Mouse (Mus musculus) kidney, adult 11 months (tissue): ENCODE results near the gene Pkp3.

Experiments
- DNase-seq: peaks from one replicate; pipeline ENCODE4 v3.0.0; 2022

The Pkp3 gene

DNA sequence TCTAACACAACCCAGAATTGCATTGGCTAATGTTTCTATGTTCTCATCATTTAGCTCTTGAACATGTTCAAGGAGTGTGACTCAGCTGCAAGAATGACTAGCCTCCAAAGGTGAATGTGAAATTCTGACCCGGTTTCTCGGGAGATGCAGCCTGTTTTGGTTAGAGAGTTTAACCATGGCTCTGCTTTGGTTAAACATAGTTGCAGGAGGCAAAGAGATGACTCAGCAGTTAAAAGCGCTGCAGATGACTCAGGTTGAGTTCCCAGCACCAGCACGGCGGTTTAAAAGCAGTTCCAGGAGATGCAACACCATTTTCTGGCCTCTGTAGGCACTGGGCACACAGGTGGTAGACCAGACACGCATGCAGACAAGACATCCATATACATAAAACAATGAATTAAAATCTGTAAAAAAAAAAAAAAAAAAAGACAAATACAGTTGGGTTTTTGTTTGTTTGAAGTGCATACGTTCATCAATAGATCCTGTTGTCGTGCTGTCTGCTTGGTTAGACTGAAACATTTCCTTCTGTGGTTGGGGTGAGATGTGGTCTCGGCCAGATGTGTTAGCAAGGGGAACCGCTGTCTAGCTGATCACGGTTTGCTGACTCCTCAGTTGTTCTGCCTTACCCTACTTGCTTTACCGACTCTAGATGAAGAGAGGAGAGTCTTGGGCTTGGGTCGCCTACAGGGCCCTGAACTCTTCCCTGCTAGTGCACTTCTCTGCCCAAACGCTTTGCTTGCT lies 19.2 kb upstream of the Pkp3 start:
- DNase-seq: no peak

GRCm38 (mm10) chr7:141059929-141060328 lies 18.1 kb upstream of the Pkp3 start:
- DNase-seq: no peak

DNA sequence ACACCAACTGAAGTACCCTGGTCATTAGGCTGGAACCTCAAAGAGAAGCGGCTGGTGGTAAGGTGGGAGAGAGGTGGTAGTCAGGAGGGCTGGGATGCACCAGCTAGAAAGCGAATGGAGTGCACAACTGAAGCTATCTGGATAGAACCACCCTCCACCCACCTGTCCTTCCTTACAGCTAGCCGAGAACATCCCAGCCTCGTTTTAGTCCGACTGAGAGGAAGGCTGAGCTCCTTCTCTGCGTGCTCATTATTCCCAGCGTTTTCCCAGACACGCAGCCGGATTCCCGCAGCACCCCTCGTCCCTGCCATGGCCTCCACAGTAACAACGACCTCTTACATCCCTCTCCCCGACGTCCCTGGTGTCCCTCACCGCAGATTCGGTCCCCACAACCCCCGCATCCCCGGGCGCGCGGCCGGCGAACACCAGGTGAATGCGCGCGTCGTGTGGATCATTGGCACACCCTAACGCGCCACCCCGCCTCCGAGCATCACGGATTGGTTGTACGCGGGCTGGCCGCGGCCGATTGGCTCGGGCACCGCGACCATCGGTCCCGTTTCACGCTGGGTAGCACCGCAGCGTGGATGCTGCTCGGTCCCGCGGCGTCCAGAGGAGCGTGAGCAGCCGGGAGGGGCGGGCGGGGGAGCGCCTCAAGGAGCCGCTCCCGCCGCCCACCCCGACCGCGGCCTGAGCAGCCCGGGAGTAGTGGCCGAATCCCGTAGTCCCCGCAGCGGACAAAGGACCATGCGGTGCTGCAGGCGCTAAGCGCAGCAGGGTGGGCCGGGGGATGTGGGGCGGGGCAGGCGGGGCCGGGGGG lies 17.4 kb upstream of the Pkp3 start, which contains the start of gene B4galnt4:
Gene B4galnt4 (plus strand): TSS at position 679 of the 817 bp plus-strand sequence.
- peak; percentile 48 for DNase-seq

DNA sequence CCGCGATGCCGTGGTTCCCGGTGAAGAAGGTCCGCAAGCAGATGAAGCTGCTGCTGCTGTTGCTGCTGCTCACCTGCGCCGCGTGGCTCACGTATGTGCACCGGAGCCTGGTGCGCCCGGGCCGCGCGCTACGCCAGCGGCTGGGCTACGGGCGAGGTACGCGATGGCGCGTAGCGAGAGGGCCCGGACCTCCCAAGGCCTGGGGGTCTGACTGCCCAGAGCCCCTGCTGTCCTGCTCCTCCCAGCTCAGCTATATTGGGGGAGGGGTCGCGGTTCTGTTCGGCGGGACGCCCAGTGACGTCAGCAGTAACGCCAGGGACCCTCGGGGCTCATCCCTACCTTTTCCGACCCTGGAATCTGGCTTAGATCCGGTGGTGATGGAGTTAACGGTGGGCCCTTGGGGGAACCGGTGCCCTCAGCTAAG lies 16.7 kb upstream of the Pkp3 start:
- DNase-seq: no peak

DNA sequence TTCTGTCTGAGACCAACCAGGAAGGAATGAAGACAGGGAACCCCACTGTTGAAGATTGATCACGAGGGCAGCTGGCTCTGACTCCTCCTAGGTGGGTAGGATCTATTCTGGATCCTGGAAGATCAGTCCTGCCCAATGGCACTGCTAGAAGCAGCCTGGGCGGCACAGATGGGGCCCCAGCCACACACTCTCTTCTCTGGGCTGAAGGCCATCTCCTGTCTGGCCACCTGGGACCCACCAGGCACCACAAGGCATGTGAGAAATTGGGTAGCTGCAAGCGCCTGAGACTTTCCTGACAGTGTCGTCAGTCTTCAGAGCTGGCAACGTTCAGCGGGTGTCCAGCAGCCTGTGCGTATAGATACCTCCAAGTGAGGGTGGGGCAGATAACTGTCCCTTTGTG lies 15.5 kb upstream of the Pkp3 start:
- DNase-seq: no peak

DNA sequence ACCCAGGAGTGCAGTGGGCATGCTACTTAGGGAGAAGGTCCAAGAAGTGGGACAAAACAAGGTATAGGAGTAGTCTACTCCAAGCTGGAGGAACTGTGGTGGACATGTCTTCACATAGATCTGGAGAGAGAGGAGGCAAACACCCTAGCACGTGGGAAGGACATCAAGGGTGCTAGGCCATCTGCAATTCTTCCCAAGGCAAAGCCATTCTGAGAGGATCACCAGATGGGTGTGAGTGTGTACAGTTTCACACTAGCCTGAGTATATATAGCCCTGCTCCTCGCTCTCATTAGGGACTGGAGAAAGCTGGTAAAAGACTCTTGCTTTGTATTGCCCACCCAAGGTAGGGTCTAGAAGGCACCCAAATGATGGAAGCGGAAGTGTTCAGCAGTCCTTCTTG lies 14.7 kb upstream of the Pkp3 start:
- no peak for DNase-seq

DNA sequence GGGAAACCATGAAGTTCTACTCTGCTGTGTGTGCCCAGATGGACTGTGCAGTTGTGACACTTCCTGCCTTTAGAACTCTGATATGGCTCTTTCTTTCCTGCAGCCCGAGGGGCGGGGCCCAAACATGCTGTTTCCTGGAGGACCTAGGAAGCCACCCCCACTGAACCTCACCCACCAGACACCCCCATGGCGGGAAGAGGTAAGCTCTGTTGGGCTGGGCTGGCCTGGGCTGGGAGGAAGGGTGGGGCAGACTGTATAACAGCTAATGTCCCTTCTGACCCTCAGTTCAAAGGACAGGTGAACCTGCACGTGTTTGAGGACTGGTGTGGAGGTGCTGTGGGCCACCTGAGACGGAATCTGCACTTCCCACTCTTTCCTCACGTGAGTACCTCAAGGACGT lies 13.8 kb upstream of the Pkp3 start:
- no peak for DNase-seq

- DNase-seq: peak; percentile 42
Measured at GRCm38 (mm10) chr7:141064576-141064975, 13.4 kb upstream of the Pkp3 start.

DNA sequence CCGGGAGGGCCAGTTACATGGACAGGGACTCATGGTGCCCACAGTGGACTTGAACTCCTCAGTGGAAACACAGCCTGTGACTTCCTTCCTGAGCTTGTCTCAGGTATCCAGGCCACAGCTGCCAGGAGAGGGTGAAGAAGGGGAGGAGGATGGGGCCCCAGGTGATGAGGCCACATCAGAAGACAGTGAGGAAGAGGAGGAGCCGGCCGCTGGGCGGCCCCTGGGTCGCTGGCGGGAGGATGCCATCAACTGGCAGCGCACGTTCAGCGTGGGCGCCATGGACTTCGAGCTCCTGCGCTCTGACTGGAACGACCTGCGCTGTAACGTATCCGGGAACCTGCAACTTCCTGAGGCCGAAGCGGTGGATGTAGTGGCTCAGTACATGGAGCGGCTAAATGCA lies 9.7 kb upstream of the Pkp3 start:
- DNase-seq: no peak

GRCm38 (mm10) chr7:141070058-141070862 lies 7.8 kb upstream of the Pkp3 start:
- DNase-seq: peak; percentile 61

DNA sequence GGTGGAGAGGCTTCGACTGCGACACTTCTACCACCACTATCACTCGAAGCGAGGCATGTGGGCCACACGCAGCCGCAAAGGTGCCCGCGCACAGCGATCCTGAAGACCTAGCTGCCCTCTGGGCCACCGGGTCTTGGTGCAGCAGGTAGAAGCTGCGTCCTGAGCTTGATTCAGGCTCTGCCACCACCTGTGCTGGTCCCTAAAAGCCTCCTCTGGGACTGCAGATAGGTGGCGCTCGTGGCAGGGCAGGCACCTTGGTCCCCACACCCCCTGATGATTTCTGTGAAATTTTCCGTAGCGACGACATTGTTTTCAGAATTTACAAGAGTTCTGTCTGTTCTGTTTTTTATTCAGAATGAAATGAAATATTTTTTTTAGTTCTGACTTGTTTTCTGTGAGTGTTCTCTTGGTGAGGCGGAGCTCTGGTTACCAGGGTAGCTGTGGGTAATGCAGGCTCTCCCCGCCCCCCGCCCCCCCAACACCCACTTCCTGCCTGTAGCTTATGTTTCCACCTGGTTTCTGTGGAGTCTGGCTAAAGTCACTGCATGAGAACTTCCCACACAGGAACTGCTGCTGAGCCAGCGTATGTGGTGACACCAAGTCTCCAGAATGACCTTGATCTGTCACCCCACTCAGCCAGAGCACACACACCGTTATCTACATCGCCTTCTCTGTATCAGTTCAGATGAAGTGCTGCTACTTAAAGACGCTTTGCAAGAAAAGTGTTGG lies 5.8 kb upstream of the Pkp3 start:
- no peak for DNase-seq

GRCm38 (mm10) chr7:141073782-141074181 lies 4.2 kb upstream of the Pkp3 start:
- DNase-seq: no peak

DNA sequence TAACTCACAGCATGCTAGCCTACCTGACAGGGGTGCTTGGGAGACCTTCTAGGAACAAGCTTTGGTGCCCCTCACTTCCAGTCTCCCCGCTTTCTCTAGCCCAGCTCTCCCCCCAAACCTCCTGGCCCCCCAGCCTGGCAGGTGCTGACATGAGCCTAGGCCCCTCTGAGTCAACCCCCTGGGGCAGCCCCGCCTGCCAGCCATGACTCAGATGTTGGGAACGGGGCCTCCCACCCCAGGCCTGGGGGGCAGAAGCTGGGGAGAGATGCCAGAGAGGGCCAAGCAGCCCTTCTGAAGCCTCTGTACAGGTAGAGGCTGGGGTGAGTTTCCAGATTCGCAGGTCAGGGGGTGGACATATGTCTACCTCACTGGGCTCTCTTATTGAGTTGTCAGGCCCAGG lies 858 bp downstream of the Pkp3 start:
- no peak for DNase-seq

DNA sequence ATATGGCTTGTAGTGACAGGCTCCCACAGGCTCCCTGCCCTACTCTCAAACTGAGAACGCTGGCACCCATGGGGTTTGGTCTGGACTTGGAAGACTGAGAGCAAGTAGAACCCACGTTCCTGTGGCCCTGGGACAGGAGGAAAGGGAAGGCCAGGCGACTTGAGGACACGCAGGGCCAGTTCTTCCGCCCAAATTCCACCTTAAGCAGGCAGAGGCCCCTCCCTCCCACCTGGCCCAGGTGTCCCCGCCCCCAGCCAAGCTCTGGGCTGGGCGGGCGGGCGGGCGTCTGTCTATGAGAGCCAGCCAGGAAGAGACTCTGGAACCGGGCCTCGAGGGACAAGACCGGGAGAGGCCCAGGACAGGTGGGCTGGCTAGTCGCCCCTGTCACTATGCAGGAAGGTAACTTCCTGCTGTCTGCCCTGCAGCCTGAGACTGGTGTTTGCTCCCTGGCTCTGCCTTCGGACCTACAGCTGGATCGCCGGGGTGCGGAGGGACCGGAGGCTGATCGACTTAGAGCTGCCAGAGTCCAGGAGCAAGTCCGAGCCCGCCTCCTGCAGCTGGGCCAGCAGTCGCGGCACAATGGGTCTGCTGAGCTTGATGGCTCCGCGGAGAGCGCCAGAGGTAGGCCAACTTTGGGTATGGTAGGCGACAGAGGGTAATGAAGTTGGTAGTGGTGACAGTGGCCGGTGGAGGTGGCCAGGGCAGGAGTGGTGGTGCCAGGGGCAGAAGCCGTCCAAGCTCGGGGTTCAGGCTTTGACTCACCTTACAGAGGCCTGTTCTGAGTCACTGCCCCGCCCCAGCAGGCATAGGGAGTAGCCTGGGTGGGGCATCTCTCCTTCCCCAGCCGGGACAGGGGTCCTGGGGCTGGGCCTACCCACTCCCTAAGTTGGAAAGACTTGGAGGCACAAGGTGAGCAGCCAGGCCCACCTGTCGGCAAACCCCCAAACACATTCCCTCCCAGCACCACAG lies 1.7 kb downstream of the Pkp3 start:
- peak; percentile 81 for DNase-seq

DNA sequence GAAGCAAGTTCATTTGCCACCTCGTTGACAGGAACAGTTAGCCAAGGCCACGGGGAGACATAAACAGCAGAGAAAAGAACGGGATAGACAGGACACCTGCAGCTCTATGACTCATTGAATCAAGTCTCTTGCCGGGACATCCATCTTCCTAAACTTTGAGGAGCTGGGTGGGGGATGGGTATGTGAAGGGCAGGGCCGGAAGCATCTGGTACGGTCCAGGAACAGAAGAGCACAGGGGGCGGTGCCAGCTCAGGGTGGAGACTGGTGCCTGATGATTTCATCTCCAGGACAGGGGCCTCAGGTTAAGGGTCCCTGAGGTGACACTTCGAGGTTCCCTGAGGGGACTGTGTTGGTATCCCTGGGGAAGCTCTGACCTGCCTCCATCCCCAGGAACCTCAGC lies 9.9 kb downstream of the Pkp3 start:
- no peak for DNase-seq

DNA sequence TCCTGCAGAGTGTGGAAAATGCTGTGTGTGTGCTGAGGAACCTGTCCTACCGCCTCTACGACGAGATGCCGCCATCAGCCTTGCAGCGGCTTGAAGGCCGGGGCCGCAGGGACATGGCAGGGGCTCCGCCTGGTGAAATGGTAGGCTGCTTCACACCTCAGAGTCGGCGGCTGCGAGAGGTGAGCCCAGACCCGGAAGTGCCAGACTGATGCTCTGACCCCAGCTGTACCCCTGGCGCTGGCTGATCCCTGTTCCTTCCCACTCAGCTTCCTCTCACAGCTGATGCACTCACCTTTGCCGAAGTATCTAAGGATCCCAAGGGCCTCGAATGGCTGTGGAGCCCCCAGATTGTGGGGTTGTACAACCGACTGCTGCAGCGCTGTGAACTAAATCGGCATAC lies 10.5 kb downstream of the Pkp3 start:
- DNase-seq: no peak

- no peak for DNase-seq
Measured at GRCm38 (mm10) chr7:141090228-141090627, 12.2 kb downstream of the Pkp3 start.

DNA sequence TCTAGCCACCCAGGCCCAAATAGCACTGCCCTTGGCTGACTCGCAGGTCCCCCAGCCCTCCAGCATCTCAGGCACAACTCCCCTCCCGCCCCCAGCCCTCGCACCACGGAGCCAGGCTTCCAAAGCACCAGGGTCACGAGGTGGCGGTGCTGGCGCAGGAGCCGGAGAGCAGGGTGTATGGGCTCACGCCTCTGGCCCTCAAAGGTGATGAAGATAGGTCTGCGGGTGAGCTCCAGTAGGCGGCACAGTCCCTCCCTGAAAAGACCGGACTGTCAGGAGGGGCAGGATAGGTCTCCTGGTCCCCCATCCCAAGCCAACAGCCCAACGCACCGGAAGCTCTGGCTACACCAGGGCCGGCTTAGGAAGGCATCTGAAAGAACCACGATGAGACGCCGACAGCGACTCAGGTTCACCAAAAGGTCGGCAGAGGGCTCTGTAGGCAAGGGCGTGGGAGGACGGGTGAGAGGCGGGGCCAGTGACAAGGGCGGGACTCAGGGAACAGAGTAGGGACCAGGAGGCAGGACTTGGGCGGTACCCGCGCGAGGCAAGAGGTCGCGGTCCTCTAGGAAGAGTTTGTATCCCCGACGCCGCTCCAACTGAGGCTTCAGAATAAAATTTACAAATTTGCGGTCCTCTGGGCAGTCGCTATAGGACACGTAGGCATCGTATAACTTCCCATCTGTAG lies 14.2 kb downstream of the Pkp3 start:
- peak; percentile 92 for DNase-seq

DNA sequence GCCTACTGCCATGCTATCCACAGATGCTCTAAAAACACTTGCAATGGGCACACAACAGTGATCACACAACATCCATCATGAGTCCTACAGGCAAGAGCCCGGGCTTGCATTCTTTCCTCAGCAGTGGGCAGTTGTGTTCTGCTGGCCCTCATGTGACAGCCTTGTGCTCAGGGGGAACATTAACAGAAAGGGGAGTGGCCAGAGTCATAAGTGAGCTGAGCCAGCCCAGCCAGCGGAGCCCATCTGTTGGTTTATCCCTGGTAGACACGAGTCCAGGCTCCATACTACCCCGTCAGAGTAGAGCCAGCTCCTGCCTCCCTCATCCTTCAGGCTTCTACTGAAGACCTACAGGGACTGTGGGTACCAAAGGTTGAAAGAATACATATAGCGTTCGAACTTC lies 15.9 kb downstream of the Pkp3 start:
- peak; percentile 89 for DNase-seq

- peak; percentile 92 for DNase-seq
Measured at GRCm38 (mm10) chr7:141094487-141095205, 16.6 kb downstream of the Pkp3 start.
